Mouse (Mus musculus) cerebellum, adult 11 months (tissue): ENCODE results near the gene Cdk17.

Experiments
- DNase-seq: peaks from one replicate; pipeline ENCODE4 v3.0.0; 2022

The Cdk17 gene

GRCm38 (mm10) chr10:93265833-93266232, 105.2 kb downstream of the Cdk17 start:
- DNase-seq = no peak

- DNase-seq = no peak
These were observed 105.8 kb downstream of the Cdk17 start for GRCm38 (mm10) chr10:93266521-93266920.

- DNase-seq = no peak
These were observed 106.8 kb downstream of the Cdk17 start for GRCm38 (mm10) chr10:93267509-93267908.

GRCm38 (mm10) chr10:93268339-93268738, 107.7 kb downstream of the Cdk17 start:
- no peak for DNase-seq

- DNase-seq = no peak
These were observed 109.1 kb downstream of the Cdk17 start for GRCm38 (mm10) chr10:93269744-93270143.

GRCm38 (mm10) chr10:93270889-93271460, 110.3 kb downstream of the Cdk17 start:
- DNase-seq = no peak

GRCm38 (mm10) chr10:93271831-93272230, 111.2 kb downstream of the Cdk17 start:
- no peak for DNase-seq

- DNase-seq = no peak
These were observed 112.6 kb downstream of the Cdk17 start for GRCm38 (mm10) chr10:93272986-93273982.

- DNase-seq = no peak
These were observed 113.6 kb downstream of the Cdk17 start for GRCm38 (mm10) chr10:93274277-93274696.

- peak; percentile 92 for DNase-seq
These were observed 114.8 kb downstream of the Cdk17 start for GRCm38 (mm10) chr10:93275212-93276136.

GRCm38 (mm10) chr10:93276349-93276763, 115.7 kb downstream of the Cdk17 start:
- peak; percentile 90 for DNase-seq

- peak; percentile 58 for DNase-seq
These were observed 116.2 kb downstream of the Cdk17 start for GRCm38 (mm10) chr10:93276857-93277256.

GRCm38 (mm10) chr10:93278361-93278760, 117.7 kb downstream of the Cdk17 start:
- DNase-seq = no peak

GRCm38 (mm10) chr10:93279062-93279461, 118.4 kb downstream of the Cdk17 start:
- DNase-seq = no peak

- no peak for DNase-seq
These were observed 119.9 kb downstream of the Cdk17 start for GRCm38 (mm10) chr10:93280586-93280985.

GRCm38 (mm10) chr10:93281092-93281491, 120.4 kb downstream of the Cdk17 start:
- DNase-seq = no peak

- DNase-seq = peak; percentile 51
These were observed 121.9 kb downstream of the Cdk17 start for GRCm38 (mm10) chr10:93282526-93282964.

- DNase-seq = no peak
These were observed 122.6 kb downstream of the Cdk17 start for GRCm38 (mm10) chr10:93283258-93283657.

GRCm38 (mm10) chr10:93285489-93285888, 124.8 kb downstream of the Cdk17 start:
- DNase-seq = no peak

GRCm38 (mm10) chr10:93287551-93288145, 127.0 kb downstream of the Cdk17 start:
- no peak for DNase-seq

- DNase-seq = no peak
These were observed 127.7 kb downstream of the Cdk17 start for GRCm38 (mm10) chr10:93288336-93288735.

- DNase-seq = no peak
These were observed 128.7 kb downstream of the Cdk17 start for GRCm38 (mm10) chr10:93289404-93289803.
